Mouse (Mus musculus) liver, postnatal 0 days (tissue): ENCODE results near the gene Gm12830.

ENCODE experiments used
- CTCF ChIP-seq: sonication (generic); IDR thresholded peaks from 2 replicates; pipeline ENCODE4 v1.5.1; 2016; ENCODE audit warnings: antibody characterized with exemption, low read depth
- EP300 ChIP-seq: IDR thresholded peaks from 2 replicates; pipeline ENCODE4 v1.6.1; 2016; ENCODE audit warnings: antibody characterized with exemption, low read depth, mild to moderate bottlenecking

GRCm38 (mm10) chr4:114900866-114901642 is 79.5 kb downstream of the Gm12830 start:
- TF ChIP-seq CTCF (no peak), EP300 (no peak)
